Mouse (Mus musculus) embryonic facial prominence, embryonic 14.5 days (tissue): ENCODE measurements at regions not wholly inside any gene's neighbourhood (a gene's known extent, or its start where the extent isn't known, plus 50 kb on each side); places are given as distances from the start of the nearest gene placed in this dataset.
"Not testable (repeated sequence)": the region's sequence is repeated elsewhere in the genome, so short reads cannot be mapped to it uniquely, and the experiment has no call there.

Experiments
- ATAC-seq: fragments of 200-750 bp; cut with Nextera tagmentation; 2 replicates; pipeline ENCODE4 v1.8.0; 2017; ENCODE audit warnings: low read depth, moderate number of reproducible peaks, moderate TSS enrichment
- DNase-seq: peaks from one replicate; pipeline ENCODE4 v3.0.0-alpha.2; 2015; ENCODE audit warnings: low spot score
- H3K27ac ChIP-seq: fragments of 300-500 bp; sonication (generic); replicated peaks from 2 replicates; pipeline ENCODE4 v1.5.1; 2014; ENCODE audit warnings: low read depth, mild to moderate bottlenecking, low read length, moderate library complexity
- H3K27me3 ChIP-seq: fragments of 300-500 bp; sonication (generic); replicated peaks from 2 replicates; pipeline ENCODE4 v1.6.1; 2014; ENCODE audit warnings: low read length; ENCODE audit not compliant: control insufficient read depth, insufficient read depth
- H3K36me3 ChIP-seq: fragments of 300-500 bp; sonication (generic); 2 replicates; pipeline ENCODE4 v1.6.1; 2014; ENCODE audit warnings: low read length, mixed read lengths; ENCODE audit not compliant: control insufficient read depth, insufficient read depth
- H3K4me1 ChIP-seq: fragments of 300-500 bp; sonication (generic); 2 replicates; pipeline ENCODE4 v1.6.1; 2014; ENCODE audit warnings: antibody characterized with exemption, low read length; ENCODE audit not compliant: control insufficient read depth, insufficient read depth
- H3K4me2 ChIP-seq: fragments of 300-500 bp; sonication (generic); 2 replicates; pipeline ENCODE4 v1.6.1; 2014; ENCODE audit warnings: low read depth, mild to moderate bottlenecking, low read length, moderate library complexity, mixed read lengths
- H3K4me3 ChIP-seq: fragments of 300-500 bp; sonication (generic); 2 replicates; pipeline ENCODE4 v1.5.1; 2014; ENCODE audit warnings: low read depth, mild to moderate bottlenecking, low read length
- H3K9ac ChIP-seq: fragments of 300-500 bp; sonication (generic); 2 replicates; pipeline ENCODE4 v1.6.1; 2014; ENCODE audit warnings: low read depth, mild to moderate bottlenecking, low read length, moderate library complexity, mixed read lengths
- H3K9me3 ChIP-seq: fragments of 300-500 bp; sonication (generic); 2 replicates; pipeline ENCODE4 v1.6.1; 2016; ENCODE audit warnings: low read length; ENCODE audit not compliant: control insufficient read depth
- WGBS: fragments of 180-500 bp; shearing (Covaris S2); extraction: QIAGEN DNeasy Blood & Tissue Kit; methylation state at CpG from one replicate; pipeline ENCODE4 v1.1.7; 2014; 5-methylcytosine and 5-hydroxymethylcytosine counted together

DNA sequence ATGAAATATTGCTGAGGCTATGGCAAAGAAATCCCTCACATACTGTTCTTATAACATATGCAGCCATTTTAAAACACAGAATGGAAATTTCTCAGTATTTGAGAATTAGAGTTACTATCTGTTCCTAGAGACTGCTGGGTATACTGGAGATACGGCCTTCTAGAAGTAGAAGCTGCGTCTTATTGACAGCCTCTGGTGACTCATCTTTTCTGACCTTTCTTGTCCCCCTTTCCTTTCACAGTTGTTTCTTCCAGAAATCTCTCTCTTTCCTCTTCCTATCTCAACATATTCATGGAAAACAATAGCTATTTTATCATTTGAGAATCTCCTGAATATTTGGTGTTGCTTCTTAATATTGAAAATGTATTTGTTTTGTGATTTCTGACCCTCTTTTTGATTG is 315.1 kb downstream of the Atxn7l3b start:
- Histone ChIP-seq H3K4me3 (no peak overlapping the region), H3K27ac (no peak overlapping the region), H3K4me2 (no peak overlapping the region), H3K9me3 (no peaks in the 10 kb centered on the region), H3K9ac (no peak overlapping the region), H3K4me1 (no peaks in the 10 kb centered on the region), H3K36me3 (no peaks in the 10 kb centered on the region), H3K27me3 (no peaks in the 10 kb centered on the region)
- DNase-seq (no peak), ATAC-seq (no peak)
- WGBS = 76% methylated on average over 2 of the region's 2 CpGs

GRCm38 (mm10) chr10:112614226-112614625 is 314.6 kb downstream of the Atxn7l3b start:
- no peaks in the 10 kb centered on the region for H3K36me3 ChIP-seq
- H3K9me3 ChIP-seq = no peaks in the 10 kb centered on the region
- ATAC-seq = no peak
- DNase-seq = no peak
- H3K27ac ChIP-seq = no peak overlapping the region
- H3K4me2 ChIP-seq = no peak overlapping the region
- WGBS = 84% methylated on average over 3 of the region's 3 CpGs
- no peaks in the 10 kb centered on the region for H3K4me1 ChIP-seq
- H3K4me3 ChIP-seq = no peak overlapping the region
- no peak overlapping the region for H3K9ac ChIP-seq
- no peaks in the 10 kb centered on the region for H3K27me3 ChIP-seq

DNA sequence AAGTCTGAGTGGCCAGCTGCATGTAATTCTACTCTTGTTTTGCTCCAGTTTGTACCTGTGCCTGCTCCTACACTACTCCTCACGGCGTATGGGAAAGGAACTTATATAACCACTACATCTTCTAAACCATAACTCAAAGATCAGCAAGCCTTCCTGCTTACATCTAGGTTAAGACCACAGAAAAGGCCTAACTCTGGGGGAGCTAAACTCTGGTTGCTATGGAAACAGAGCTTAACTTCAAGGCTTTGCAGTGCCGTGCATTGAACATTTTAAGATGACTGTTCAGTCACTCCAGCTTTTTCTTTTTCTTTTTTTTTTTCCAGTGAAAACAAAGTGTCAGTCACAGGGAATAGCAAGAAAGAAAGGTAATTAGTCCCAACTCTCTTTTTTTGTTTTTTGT is 309.1 kb downstream of the Atxn7l3b start:
- Histone ChIP-seq H3K9me3 (no peaks in the 10 kb centered on the region), H3K4me1 (no peaks in the 10 kb centered on the region), H3K4me2 (no peak overlapping the region), H3K9ac (no peak overlapping the region), H3K27ac (no peak overlapping the region), H3K27me3 (no peaks in the 10 kb centered on the region), H3K4me3 (no peak overlapping the region), H3K36me3 (no peaks in the 10 kb centered on the region)
- ATAC-seq (no peak), DNase-seq (peak; percentile 33)
- 62% methylated on average over 3 of the region's 3 CpGs for WGBS

- H3K4me1 ChIP-seq = no peaks in the 10 kb centered on the region
- no peaks in the 10 kb centered on the region for H3K9me3 ChIP-seq
- H3K27me3 ChIP-seq = no peaks in the 10 kb centered on the region
- H3K4me3 ChIP-seq = no peak overlapping the region
- H3K36me3 ChIP-seq = no peaks in the 10 kb centered on the region
- no peak overlapping the region for H3K4me2 ChIP-seq
- DNase-seq (no peak), ATAC-seq (no peak)
- H3K9ac ChIP-seq = no peak overlapping the region
- H3K27ac ChIP-seq = no peak overlapping the region
- WGBS = 82% methylated on average over 3 of the region's 3 CpGs
Measured at GRCm38 (mm10) chr10:112629752-112630151, 299.0 kb downstream of the Atxn7l3b start.

GRCm38 (mm10) chr10:112635199-112635598 is 293.6 kb downstream of the Atxn7l3b start:
- H3K4me2 ChIP-seq = no peak overlapping the region
- no peaks in the 10 kb centered on the region for H3K4me1 ChIP-seq
- H3K27ac ChIP-seq = no peak overlapping the region
- H3K36me3 ChIP-seq = no peaks in the 10 kb centered on the region
- H3K9me3 ChIP-seq = no peaks in the 10 kb centered on the region
- no peak overlapping the region for H3K9ac ChIP-seq
- WGBS = 59% methylated on average over 1 of the region's 1 CpGs
- ATAC-seq (peak; percentile 37; the same call in 1 of the 2 replicates), DNase-seq (no peak)
- H3K4me3 ChIP-seq = no peak overlapping the region
- no peaks in the 10 kb centered on the region for H3K27me3 ChIP-seq

GRCm38 (mm10) chr10:112636574-112636973 is 292.2 kb downstream of the Atxn7l3b start:
- no peak for DNase-seq
- WGBS = 81% methylated on average over 2 of the region's 2 CpGs
- no peak overlapping the region for H3K27ac ChIP-seq
- no peaks in the 10 kb centered on the region for H3K9me3 ChIP-seq
- H3K4me2 ChIP-seq = no peak overlapping the region
- no peak overlapping the region for H3K9ac ChIP-seq
- H3K36me3 ChIP-seq = no peaks in the 10 kb centered on the region
- no peaks in the 10 kb centered on the region for H3K4me1 ChIP-seq
- H3K27me3 ChIP-seq = no peaks in the 10 kb centered on the region
- H3K4me3 ChIP-seq = no peak overlapping the region
- no peak for ATAC-seq

- not testable (repeated sequence) for ATAC-seq, DNase-seq, H3K27me3 ChIP-seq, H3K36me3 ChIP-seq, H3K4me2 ChIP-seq, H3K9me3 ChIP-seq, H3K4me3 ChIP-seq, H3K4me1 ChIP-seq, H3K9ac ChIP-seq, H3K27ac ChIP-seq
- WGBS = 77% methylated on average over 1 of the region's 1 CpGs
Measured at GRCm38 (mm10) chr10:112640551-112640950, 288.2 kb downstream of the Atxn7l3b start.

DNA sequence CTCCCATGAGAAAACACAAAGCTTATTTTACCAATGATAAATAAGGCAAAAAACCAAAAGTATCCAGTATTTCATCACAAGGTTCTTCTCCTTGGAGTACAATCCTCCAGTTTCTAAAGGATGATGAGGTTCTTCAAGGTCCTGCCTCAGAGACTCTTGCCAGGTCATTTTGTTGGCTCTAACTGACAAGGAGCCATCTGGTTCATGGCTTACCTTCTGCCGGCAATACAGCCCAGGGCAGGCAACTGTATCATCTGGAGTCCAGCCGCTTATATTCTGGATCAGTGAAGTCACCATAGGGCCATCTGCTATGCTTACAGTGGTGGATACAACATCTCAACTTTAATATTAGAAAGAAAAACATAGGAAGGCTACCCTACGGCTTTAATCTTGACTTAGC is 279.8 kb downstream of the Atxn7l3b start:
- Histone ChIP-seq H3K27me3 (no peaks in the 10 kb centered on the region), H3K27ac (no peak overlapping the region), H3K4me1 (no peaks in the 10 kb centered on the region), H3K4me3 (no peak overlapping the region), H3K4me2 (no peak overlapping the region), H3K9ac (no peak overlapping the region), H3K36me3 (no peaks in the 10 kb centered on the region), H3K9me3 (no peaks in the 10 kb centered on the region)
- WGBS = 85% methylated on average over 3 of the region's 3 CpGs
- ATAC-seq = no peak
- no peak for DNase-seq
